Mouse (Mus musculus) E14TG2a.4 (cell line): ENCODE measurements around the gene Slc9a9.

Experiments
- H3K27me3 ChIP-seq: 2 replicates; pipeline ENCODE4 v1.6.1; 2014; ENCODE audit warnings: low read length, control low read depth; ENCODE audit not compliant: insufficient read depth
- H3K36me3 ChIP-seq: 2 replicates; pipeline ENCODE4 v1.6.1; 2014; ENCODE audit warnings: low read length, control low read depth; ENCODE audit not compliant: insufficient read depth
- H3K4me1 ChIP-seq: replicated peaks from 2 replicates; pipeline ENCODE4 v1.6.1; 2014; ENCODE audit warnings: low read depth, low read length, control low read depth
- H3K4me3 ChIP-seq: replicated peaks from 2 replicates; pipeline ENCODE4 v1.5.1; 2014; ENCODE audit warnings: mild to moderate bottlenecking, low read length
- H3K9me3 ChIP-seq: 2 replicates; pipeline ENCODE4 v1.6.1; 2014; ENCODE audit warnings: low read length, control low read depth
- CTCF ChIP-seq: conservative IDR thresholded peaks from 2 replicates; pipeline ENCODE4 v1.5.1; 2014; ENCODE audit warnings: low read length
- NANOG ChIP-seq: IDR thresholded peaks from 2 replicates; pipeline ENCODE4 v1.6.1; 2014; ENCODE audit warnings: borderline replicate concordance, low read length, mixed read lengths
- POU5F1 ChIP-seq: IDR thresholded peaks from 2 replicates; pipeline ENCODE4 v1.6.1; 2014; ENCODE audit warnings: low read length, borderline replicate concordance

The Slc9a9 gene

DNA sequence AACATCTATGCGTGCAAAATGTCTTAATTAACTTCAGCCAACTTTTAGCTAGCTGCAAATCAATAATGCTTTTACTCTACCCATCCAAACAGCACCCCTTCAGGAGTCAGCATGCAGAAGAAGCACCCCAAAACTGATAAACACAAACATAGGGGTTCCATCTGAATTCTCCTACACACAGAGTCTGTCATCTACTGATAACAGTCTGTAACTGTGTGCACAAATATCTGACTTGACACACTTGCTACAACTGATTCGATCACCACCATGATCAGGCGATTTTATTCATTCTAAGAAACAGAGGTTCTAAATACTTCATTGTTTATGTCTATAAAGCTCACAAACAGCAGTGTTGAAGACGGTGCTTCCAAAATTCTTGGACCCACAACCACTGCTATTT is 171.3 kb downstream of the Slc9a9 start:
- TF ChIP-seq CTCF = no peak
- no peak for TF ChIP-seq POU5F1
- TF ChIP-seq NANOG = no peak
- H3K4me1 ChIP-seq = no peaks in the 10 kb centered on the region
- H3K36me3 ChIP-seq = no peaks in the 10 kb centered on the region
- H3K9me3 ChIP-seq = no peaks in the 10 kb centered on the region
- no peak overlapping the region for H3K4me3 ChIP-seq
- H3K27me3 ChIP-seq = no peaks in the 10 kb centered on the region

DNA sequence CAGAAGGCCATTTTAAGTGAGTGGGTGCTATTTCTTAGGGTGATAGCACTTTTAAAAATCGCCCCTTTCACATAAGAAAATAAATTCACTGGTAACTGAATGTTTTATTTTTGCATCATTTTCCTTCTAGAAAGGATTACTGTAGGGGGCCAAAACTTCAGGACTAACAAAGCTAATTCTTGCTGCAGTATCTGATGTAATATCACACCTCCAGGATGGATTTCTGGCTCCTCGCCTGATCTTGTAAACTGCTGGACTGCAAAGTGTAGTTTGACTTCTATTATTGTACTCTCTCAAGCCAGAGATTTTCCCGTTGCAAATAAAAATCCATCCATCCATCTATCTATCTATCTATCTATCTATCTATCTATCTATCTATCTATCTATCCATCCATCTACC is 174.5 kb downstream of the Slc9a9 start:
- H3K27me3 ChIP-seq = no peaks in the 10 kb centered on the region
- H3K4me3 ChIP-seq = no peak overlapping the region
- H3K4me1 ChIP-seq = no peaks in the 10 kb centered on the region
- TF ChIP-seq CTCF (no peak), NANOG (no peak), POU5F1 (no peak)
- H3K36me3 ChIP-seq = no peaks in the 10 kb centered on the region
- H3K9me3 ChIP-seq = peaks cover 7% of the 10 kb centered on the region

DNA sequence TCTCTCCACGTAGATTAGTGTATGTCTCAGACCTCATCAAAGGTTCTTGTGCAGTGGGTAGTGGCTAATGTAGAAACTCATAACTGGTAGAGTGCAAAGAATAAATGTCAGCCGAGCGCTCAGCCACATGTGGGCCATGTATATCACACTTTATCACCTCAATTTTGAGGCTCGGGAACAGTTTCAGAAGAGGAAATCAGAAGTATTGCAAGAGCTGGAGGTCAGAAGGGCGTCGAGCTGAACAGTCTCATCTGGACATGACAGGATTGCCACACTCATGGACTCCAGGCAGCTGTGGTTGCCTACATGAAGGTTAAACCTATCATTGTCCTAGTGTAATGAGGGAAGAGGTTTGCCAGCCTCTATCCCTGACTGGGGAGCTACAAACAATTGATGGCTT is 177.9 kb downstream of the Slc9a9 start:
- no peaks in the 10 kb centered on the region for H3K27me3 ChIP-seq
- H3K4me3 ChIP-seq = no peak overlapping the region
- H3K36me3 ChIP-seq = no peaks in the 10 kb centered on the region
- H3K4me1 ChIP-seq = no peaks in the 10 kb centered on the region
- no peak for TF ChIP-seq POU5F1
- no peak for TF ChIP-seq CTCF
- no peak for TF ChIP-seq NANOG
- peaks cover 7% of the 10 kb centered on the region for H3K9me3 ChIP-seq

DNA sequence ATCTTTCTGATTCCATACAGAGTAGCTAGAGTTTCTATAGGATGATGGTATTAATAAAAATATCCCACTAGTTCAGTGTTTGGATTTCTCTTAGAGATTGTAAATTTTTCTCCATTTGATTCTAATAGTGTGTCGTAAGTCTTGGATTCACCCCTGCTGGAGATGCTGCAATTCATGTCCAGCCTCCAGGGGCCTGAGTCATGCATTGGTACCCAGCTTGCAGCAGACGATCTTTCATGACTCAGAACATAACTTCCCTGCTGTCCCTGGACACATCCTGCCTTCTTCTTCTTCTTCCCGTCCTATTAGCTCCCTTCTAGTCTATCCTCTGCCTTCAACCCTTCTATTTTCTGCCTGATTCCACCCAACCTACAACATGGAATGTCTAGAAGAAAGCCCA is 181.8 kb downstream of the Slc9a9 start:
- Histone ChIP-seq H3K4me3 (no peak overlapping the region), H3K4me1 (no peaks in the 10 kb centered on the region), H3K9me3 (peaks cover 7% of the 10 kb centered on the region), H3K36me3 (no peaks in the 10 kb centered on the region), H3K27me3 (no peaks in the 10 kb centered on the region)
- TF ChIP-seq CTCF (no peak), NANOG (no peak), POU5F1 (no peak)

DNA sequence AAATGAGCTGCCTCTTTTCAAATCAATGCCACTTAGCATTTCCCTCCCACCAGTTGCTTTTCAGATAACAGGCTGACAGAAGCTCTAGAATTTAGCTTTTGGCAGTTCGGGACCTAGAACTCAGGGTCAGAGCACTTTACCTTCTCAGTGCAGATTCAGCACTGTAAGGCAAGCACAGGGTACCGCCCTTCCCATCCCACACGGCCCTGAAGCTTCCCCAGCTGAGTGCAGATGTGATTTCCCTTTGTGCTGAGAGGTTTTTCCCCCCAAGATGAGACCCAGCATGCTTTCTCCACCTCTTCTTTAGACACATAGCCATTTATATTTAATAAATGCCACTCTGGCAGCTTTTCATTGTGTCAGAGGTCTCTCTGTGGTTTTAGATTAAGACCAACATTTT is 186.4 kb downstream of the Slc9a9 start:
- TF ChIP-seq NANOG (no peak), CTCF (no peak), POU5F1 (no peak)
- H3K36me3 ChIP-seq = no peaks in the 10 kb centered on the region

DNA sequence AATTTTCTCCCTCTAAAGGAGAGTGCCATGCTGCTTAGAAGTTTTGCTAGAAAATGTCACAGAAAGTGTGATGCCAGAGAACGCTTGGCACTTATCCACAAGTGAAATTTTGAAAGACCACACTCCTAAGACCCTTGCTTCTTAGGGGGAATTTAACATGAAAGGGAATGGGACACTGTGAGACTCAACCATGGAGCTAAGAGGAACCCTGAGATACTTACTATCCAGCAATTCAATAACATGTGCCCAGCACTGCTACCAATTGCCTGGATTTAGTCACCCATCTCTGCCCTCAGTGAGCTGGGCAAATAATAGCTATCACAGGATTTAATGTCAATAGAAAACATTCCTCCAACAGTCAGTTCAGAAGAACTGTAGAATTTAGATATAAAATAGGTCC is 198.8 kb downstream of the Slc9a9 start:
- Histone ChIP-seq H3K4me1 (no peaks in the 10 kb centered on the region), H3K4me3 (no peak overlapping the region)
- TF ChIP-seq NANOG (no peak), POU5F1 (no peak), CTCF (no peak)

More for the DNA sequence above, 186.4 kb downstream of the Slc9a9 start:
- no peaks in the 10 kb centered on the region for H3K27me3 ChIP-seq
- no peak overlapping the region for H3K4me3 ChIP-seq
- no peaks in the 10 kb centered on the region for H3K9me3 ChIP-seq
- no peaks in the 10 kb centered on the region for H3K4me1 ChIP-seq

DNA sequence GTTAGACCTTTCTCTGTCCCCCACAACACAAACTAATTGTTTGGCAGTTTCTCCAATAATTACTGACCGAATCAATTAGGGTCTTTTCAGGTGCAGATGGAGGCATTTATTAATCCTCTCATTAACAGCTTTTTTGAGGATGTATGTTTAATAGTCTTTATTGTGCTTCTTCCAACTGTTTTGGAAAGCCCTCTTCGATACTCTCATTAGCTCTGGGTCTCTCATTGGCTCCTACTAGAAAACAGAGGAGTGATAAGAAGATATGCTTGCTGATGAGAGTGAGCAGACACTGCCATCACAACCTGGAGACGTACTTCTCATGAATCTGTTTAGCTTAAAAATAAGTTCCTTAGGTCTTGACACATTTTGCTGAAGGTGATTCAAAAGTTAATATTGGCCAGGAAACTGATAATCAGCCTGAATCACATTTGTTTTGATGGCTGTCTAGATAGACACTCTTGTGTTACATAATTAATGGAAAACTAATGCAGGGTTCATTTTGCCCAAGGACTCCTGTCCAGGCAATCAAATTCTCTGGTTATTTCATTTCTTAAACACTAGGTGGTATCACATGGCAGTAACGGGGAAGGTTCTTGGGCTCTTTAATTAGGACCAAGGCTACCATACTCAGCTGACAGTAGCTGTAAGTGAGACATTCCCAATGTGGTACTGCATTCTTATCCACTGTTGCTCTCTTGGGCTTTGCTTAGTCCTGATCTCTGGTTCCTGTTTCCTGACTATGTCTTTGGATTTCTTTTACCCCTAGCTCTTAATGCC is 199.5 kb downstream of the Slc9a9 start:
- no peaks in the 10 kb centered on the region for H3K9me3 ChIP-seq
- TF ChIP-seq POU5F1 (no peak), NANOG (no peak), CTCF (no peak)
- H3K36me3 ChIP-seq = no peaks in the 10 kb centered on the region
- no peak overlapping the region for H3K4me3 ChIP-seq
- no peaks in the 10 kb centered on the region for H3K4me1 ChIP-seq
- H3K27me3 ChIP-seq = 0 out of 2 replicates have a peak, but pooled peaks cover 2% of the 10 kb centered on the region

More for the DNA sequence above, 198.8 kb downstream of the Slc9a9 start:
- no peaks in the 10 kb centered on the region for H3K9me3 ChIP-seq
- no peaks in the 10 kb centered on the region for H3K36me3 ChIP-seq
- 0 out of 2 replicates have a peak, but pooled peaks cover 2% of the 10 kb centered on the region for H3K27me3 ChIP-seq

DNA sequence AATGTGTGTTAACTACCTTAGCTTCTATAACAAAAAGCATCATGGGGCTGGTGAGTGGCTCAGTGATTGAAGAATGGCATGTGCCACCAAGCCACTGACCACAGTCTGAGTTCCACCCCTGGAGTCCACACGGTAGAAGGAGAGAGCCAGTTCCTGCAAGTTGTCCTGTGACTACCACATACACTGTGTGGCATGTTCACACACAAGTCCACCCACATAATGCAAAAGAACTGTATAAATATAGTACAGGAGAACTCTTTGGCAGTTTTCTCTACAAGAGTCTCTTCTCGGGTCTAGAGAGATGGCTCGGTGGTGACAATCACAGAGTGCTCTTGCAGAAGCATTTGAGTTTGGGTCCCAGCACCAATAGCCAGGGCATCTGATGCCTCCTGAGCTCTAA is 212.8 kb downstream of the Slc9a9 start:
- H3K4me1 ChIP-seq = no peaks in the 10 kb centered on the region

More for the DNA sequence above, 212.8 kb downstream of the Slc9a9 start:
- Histone ChIP-seq H3K4me3 (no peak overlapping the region), H3K27me3 (no peaks in the 10 kb centered on the region), H3K9me3 (no peaks in the 10 kb centered on the region), H3K36me3 (no peaks in the 10 kb centered on the region)
- TF ChIP-seq CTCF (no peak), POU5F1 (no peak), NANOG (no peak)
